Mouse (Mus musculus): ENCODE data around the gene Cdc42ep4. TPM values are rescaled to one million over a fixed set of nuclear protein-coding genes. Genes with fewer than 3 reads are reported as not detected.

Gene Cdc42ep4
- polyA plus RNA-seq, 1 experiment from 2014 or later = 57.8 TPM

DNA sequence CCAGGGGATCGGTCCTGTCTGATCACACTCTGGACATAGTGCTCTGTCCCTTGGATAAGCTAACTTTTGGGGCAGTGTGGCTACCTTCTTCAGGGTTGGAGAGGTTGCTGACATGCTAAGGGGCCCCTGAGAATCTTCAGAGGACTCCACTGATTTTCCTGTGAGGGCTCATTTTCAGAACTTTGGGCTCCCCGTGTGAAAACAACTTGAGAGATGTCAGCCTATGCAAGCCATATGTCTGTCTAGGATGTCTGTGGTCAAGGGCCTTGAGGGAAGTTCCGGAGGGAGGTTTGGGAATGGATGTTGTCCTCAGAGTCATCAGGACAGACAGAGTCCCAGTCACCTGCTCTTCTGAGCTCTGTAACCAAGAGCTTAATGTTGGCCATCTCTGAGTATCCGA lies 34.7 kb upstream of the Cdc42ep4 start:
- H3K27ac ChIP-seq = peak overlapping the region; percentile 96
- no peaks in the 10 kb centered on the region for H3K9me3 ChIP-seq
- H3K4me2 ChIP-seq (replicated peaks) = peak overlapping the region; percentile 58
- H3K9ac ChIP-seq = peak overlapping the region; percentile 39
- no peaks in the 10 kb centered on the region for H3K27me3 ChIP-seq (replicated peaks)
- no peak for ATAC-seq
- H3K4me3 ChIP-seq (replicated peaks) = peak overlapping the region; percentile 29; the same call in 1 of the 2 replicates
- peaks cover 45% of the 10 kb centered on the region for H3K4me1 ChIP-seq (replicated peaks)
- WGBS = 56% methylated on average over 4 of the region's 4 CpGs
- no peaks in the 10 kb centered on the region for H3K36me3 ChIP-seq

DNA sequence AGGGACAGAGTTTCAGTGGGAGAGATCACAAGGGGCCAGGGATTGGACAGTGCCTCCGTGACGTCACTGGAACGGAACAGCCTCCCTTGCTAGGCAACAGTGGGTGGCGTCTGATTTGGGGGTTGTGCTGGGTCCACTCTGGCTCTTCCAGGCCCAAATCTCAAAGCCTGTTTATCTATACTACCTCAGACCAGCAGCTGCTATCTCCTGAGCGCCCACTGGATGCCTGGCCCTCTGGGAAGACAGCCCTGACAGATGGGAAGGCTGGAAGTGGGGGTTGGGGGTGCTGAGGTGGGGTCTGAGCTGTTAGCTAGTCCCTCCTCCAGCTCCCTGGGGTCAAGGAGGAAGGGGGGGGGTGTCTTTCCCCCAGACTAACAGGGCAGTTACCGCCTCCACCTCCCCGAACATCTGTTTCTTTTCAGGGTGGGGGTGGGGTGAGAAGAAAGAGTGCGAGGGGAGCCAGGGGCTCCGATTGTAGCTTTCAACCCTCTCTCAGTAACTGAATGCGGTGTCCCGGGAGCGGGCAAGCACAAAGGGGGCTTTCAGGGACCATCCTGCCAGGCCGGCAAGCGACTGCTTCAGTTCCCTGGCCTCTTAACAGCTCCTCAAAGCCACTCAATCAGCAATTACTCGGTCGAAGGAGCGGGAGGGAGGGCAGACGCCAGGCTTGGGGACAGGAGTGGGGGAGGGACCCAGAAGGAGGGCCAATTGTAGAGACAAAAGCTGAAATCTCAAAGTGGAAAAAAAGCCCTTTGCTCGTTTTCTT lies 33.9 kb upstream of the Cdc42ep4 start:
- Histone ChIP-seq H3K4me3 (replicated peaks) (peak overlapping the region; percentile 29), H3K27ac (peak overlapping the region; percentile 96), H3K27me3 (replicated peaks) (no peaks in the 10 kb centered on the region), H3K9ac (peak overlapping the region; percentile 39), H3K36me3 (no peaks in the 10 kb centered on the region), H3K4me2 (replicated peaks) (peak overlapping the region; percentile 58), H3K4me1 (replicated peaks) (peaks cover 50% of the 10 kb centered on the region), H3K9me3 (no peaks in the 10 kb centered on the region)
- 6% methylated on average over 19 of the region's 19 CpGs for WGBS
- ATAC-seq = peak; percentile 88

- Histone ChIP-seq H3K27me3 (replicated peaks) (no peaks in the 10 kb centered on the region), H3K4me3 (replicated peaks) (no peak overlapping the region), H3K4me1 (replicated peaks) (peaks cover 56% of the 10 kb centered on the region), H3K36me3 (no peaks in the 10 kb centered on the region), H3K9me3 (no peaks in the 10 kb centered on the region), H3K9ac (no peak overlapping the region), H3K27ac (peak overlapping the region; percentile 96), H3K4me2 (replicated peaks) (peak overlapping the region; percentile 58)
- WGBS = 46% methylated on average over 2 of the region's 2 CpGs
- 0 out of 2 replicates have a peak, but pooled peaks have one; percentile 16 for ATAC-seq
Measured at GRCm38 (mm10) chr11:113784656-113785396, 33.1 kb upstream of the Cdc42ep4 start.

DNA sequence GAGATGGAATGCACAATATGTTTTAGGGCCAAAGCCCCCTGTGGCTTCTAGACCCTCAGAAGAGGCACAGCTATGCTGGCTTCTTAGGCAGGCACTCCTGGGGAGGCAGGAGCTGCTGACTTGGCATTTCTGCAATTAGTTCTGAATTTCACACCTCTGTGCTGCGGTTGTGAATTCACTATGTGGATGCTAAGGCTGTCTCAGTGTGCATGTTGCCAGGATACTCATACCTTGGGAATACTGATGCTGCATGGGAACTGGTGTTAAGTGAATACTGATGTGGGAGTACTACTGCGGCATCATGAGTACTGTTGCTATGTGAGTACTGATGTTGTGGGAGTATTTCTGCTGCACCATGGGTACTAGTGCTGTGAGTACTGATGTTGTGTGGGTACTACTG lies 30.8 kb upstream of the Cdc42ep4 start:
- no peaks in the 10 kb centered on the region for H3K27me3 ChIP-seq (replicated peaks)
- no peak overlapping the region for H3K4me2 ChIP-seq (replicated peaks)
- 83% methylated on average over 2 of the region's 2 CpGs for WGBS
- H3K4me3 ChIP-seq (replicated peaks) = no peak overlapping the region
- H3K27ac ChIP-seq = no peak overlapping the region
- peaks cover 69% of the 10 kb centered on the region for H3K4me1 ChIP-seq (replicated peaks)
- no peak for ATAC-seq
- no peaks in the 10 kb centered on the region for H3K36me3 ChIP-seq
- H3K9me3 ChIP-seq = no peaks in the 10 kb centered on the region
- no peak overlapping the region for H3K9ac ChIP-seq

DNA sequence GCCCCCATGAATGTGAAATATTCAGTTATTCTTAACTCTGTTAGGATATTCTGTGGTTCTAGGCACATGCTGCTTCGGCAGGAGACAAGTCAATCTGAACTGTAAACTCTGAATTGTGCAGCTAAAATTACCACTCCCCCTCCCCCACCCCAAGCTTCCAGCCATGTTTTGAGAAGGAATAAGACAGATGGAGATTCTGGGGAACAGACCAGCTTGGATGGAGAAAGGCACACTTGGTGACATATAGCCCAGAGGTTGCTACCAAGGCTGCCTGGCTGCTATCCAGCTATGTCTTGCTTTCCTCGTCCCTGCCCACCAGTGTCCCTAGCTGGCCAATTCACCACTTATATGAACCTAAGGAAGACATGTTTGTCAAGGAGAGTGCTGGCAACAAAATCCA lies 30.3 kb upstream of the Cdc42ep4 start:
- no peaks in the 10 kb centered on the region for H3K9me3 ChIP-seq
- ATAC-seq = no peak
- H3K4me3 ChIP-seq (replicated peaks) = no peak overlapping the region
- no peaks in the 10 kb centered on the region for H3K27me3 ChIP-seq (replicated peaks)
- no peak overlapping the region for H3K4me2 ChIP-seq (replicated peaks)
- 41% methylated on average over 2 of the region's 2 CpGs for WGBS
- H3K36me3 ChIP-seq = no peaks in the 10 kb centered on the region
- no peak overlapping the region for H3K27ac ChIP-seq
- peaks cover 70% of the 10 kb centered on the region for H3K4me1 ChIP-seq (replicated peaks)
- no peak overlapping the region for H3K9ac ChIP-seq

- Histone ChIP-seq H3K9ac (no peak overlapping the region), H3K36me3 (no peaks in the 10 kb centered on the region), H3K4me1 (replicated peaks) (peaks cover 52% of the 10 kb centered on the region), H3K27me3 (replicated peaks) (no peaks in the 10 kb centered on the region), H3K9me3 (no peaks in the 10 kb centered on the region), H3K27ac (no peak overlapping the region), H3K4me3 (replicated peaks) (no peak overlapping the region), H3K4me2 (replicated peaks) (no peak overlapping the region)
- 39% methylated on average over 6 of the region's 6 CpGs for WGBS
- no peak for ATAC-seq
Measured at GRCm38 (mm10) chr11:113779680-113780041, 28.0 kb upstream of the Cdc42ep4 start.

GRCm38 (mm10) chr11:113778733-113779679 lies 27.3 kb upstream of the Cdc42ep4 start:
- Histone ChIP-seq H3K27ac (peak overlapping the region; percentile 28), H3K36me3 (no peaks in the 10 kb centered on the region), H3K9ac (no peak overlapping the region), H3K4me1 (replicated peaks) (peaks cover 48% of the 10 kb centered on the region), H3K4me3 (replicated peaks) (no peak overlapping the region), H3K4me2 (replicated peaks) (no peak overlapping the region), H3K27me3 (replicated peaks) (no peaks in the 10 kb centered on the region), H3K9me3 (no peaks in the 10 kb centered on the region)
- peak; percentile 32 for ATAC-seq
- WGBS = 43% methylated on average over 20 of the region's 20 CpGs

DNA sequence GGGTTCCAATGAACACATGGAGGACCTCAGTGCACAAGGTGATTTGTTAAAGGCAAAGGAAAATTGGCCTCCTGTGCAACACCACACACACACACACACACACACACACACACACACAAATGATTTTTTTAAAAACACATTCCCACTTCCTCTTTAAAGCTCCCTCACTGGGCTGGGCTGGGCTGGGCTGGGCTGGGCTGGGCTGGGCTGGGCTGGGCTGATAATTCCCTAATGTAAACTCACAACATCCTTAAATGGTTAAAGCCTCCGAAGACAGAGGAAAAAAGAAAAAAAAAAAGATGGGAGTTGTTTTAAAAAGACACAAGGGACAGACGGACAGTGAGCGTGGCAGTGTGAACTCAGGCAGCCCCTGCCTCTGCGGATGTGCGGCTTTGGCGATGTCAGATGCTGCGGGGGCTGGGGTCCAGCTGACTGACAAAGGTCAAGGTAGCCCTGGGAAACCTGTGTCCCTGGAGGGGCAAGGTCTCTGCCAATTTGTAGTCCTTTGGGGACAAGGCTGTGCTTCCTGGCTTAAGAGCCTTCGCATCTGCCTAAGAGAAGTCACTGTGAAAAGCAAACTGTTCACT lies 26.3 kb upstream of the Cdc42ep4 start:
- Histone ChIP-seq H3K27ac (peak overlapping the region; percentile 51; the same call in 1 of the 2 replicates), H3K4me2 (replicated peaks) (peak overlapping the region; percentile 20; the same call in 1 of the 2 replicates), H3K27me3 (replicated peaks) (no peaks in the 10 kb centered on the region), H3K4me3 (replicated peaks) (no peak overlapping the region), H3K9ac (no peak overlapping the region), H3K36me3 (no peaks in the 10 kb centered on the region), H3K9me3 (no peaks in the 10 kb centered on the region), H3K4me1 (replicated peaks) (peaks cover 48% of the 10 kb centered on the region)
- ATAC-seq = peak; percentile 78
- WGBS = 27% methylated on average over 8 of the region's 8 CpGs

DNA sequence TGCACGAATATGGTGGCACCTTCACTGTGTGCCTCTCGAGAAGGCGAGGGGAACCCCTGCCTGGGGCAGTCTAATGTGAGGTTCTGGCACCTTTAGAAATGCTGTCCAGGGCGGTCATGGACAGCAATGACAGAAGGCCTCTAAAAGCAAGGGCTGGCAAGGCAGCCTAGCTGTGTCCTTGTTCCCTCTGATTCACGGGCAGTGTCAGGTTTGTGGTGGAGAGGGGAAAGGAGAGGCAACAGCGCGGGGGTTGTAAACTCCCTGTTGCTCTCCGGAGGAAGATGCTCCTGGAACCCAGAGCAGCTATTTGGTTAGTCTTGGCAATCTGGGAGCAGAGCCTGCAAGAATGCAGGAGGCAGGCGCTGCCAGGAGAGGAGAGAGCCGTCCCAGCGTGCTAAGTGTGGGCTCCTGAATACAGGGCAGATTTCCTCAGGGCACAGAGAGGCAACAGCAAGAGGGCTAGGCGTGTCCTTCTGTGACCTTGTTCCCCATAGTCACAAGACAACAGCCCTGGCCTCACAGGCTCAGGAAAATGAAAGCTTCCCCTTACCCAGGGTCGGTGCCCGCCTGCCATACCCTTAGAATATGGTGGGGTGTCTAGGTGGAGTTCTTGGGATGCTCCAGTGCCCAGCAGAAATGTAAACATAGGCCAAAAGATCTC lies 25.3 kb upstream of the Cdc42ep4 start:
- no peak overlapping the region for H3K27ac ChIP-seq
- WGBS = 69% methylated on average over 14 of the region's 14 CpGs
- peaks cover 43% of the 10 kb centered on the region for H3K4me1 ChIP-seq (replicated peaks)
- no peaks in the 10 kb centered on the region for H3K9me3 ChIP-seq
- no peak overlapping the region for H3K4me3 ChIP-seq (replicated peaks)
- H3K9ac ChIP-seq = 0 out of 2 replicates have a peak overlapping the region, but pooled peaks have one; percentile 8
- H3K36me3 ChIP-seq = no peaks in the 10 kb centered on the region
- ATAC-seq = 0 out of 2 replicates have a peak, but pooled peaks have one; percentile 1
- no peaks in the 10 kb centered on the region for H3K27me3 ChIP-seq (replicated peaks)
- H3K4me2 ChIP-seq (replicated peaks) = no peak overlapping the region

- WGBS = 88% methylated on average over 3 of the region's 3 CpGs
- H3K9ac ChIP-seq = no peak overlapping the region
- peaks cover 29% of the 10 kb centered on the region for H3K4me1 ChIP-seq (replicated peaks)
- no peak overlapping the region for H3K27ac ChIP-seq
- no peaks in the 10 kb centered on the region for H3K27me3 ChIP-seq (replicated peaks)
- H3K4me2 ChIP-seq (replicated peaks) = no peak overlapping the region
- ATAC-seq = no peak
- H3K9me3 ChIP-seq = no peaks in the 10 kb centered on the region
- no peaks in the 10 kb centered on the region for H3K36me3 ChIP-seq
- no peak overlapping the region for H3K4me3 ChIP-seq (replicated peaks)
Measured at GRCm38 (mm10) chr11:113774773-113775172, 23.1 kb upstream of the Cdc42ep4 start.

DNA sequence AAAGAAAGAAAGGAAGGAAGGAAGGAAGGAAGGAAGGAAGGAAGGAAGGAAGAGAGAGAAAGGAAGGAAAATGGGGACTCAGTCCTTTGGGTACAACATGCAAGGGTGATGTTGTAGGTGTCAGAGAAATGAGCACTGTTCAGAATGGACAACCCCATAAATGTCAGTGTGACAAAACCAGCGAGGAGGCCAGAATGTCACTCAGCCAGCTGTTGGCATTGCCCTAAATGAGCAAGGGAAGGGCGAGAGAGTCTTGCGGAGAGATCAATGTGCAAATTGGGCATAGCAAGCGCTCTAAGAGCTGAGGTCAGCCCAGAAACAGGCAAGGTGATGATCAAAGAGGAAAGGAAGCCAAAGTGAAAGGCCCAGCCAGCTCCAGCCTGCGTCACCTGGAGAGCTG lies 21.5 kb upstream of the Cdc42ep4 start:
- no peak for ATAC-seq
- peaks cover 14% of the 10 kb centered on the region for H3K4me1 ChIP-seq (replicated peaks)

More for the DNA sequence above, 21.5 kb upstream of the Cdc42ep4 start:
- Histone ChIP-seq H3K27me3 (replicated peaks) (no peaks in the 10 kb centered on the region), H3K9ac (no peak overlapping the region), H3K4me3 (replicated peaks) (no peak overlapping the region), H3K9me3 (no peaks in the 10 kb centered on the region), H3K4me2 (replicated peaks) (no peak overlapping the region), H3K36me3 (no peaks in the 10 kb centered on the region), H3K27ac (no peak overlapping the region)
- 93% methylated on average over 5 of the region's 5 CpGs for WGBS

Measured in intestine, embryonic 15.5 days (tissue).